Mouse (Mus musculus): ENCODE results near the gene Igf2bp3. TPM values are rescaled to one million over a fixed set of nuclear protein-coding genes. Genes with fewer than 3 reads are reported as not detected.

Gene Igf2bp3
- total and polyA plus RNA-seq, 3 experiments, result 18.4 to 35.6 (median 22.0) TPM

DNA sequence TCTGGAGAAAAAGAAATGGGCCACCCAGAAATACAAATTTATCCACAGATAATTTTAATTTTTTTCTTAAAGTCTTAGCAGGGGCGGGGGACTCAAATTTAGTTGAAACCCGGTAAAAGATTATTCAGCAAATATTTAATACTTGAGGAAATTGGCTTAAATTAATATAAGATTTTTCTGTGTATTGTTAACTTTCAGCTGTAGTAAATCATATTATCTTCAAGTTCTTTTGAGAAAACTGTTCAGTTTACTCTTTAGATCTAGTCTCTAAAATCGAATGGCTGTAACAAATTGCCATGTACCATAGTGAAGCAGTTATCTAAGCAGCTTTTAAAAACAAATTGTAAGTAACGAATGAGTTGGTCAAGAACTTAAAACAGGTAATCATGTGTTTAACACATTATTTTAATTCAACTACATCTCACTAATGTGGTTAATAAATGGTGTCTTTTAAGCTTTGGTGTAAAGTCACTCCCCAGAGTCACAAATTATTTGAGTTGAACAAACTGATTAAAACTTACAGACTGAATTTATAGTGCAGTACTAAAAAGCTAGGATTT lies 4.3 kb upstream of the Igf2bp3 start:
- Histone ChIP-seq H3K4me3 (replicated peaks in 1 of 3; ENCODE audit: low read depth in 2 of 3, low read length in 2 of 3, poor library complexity in 1 of 3) (peak overlapping the region in 2 of 3 experiments; percentile 52 to 64), H3K27me3 (replicated peaks) (peaks cover 7% of the 10 kb centered on the region), H3K9ac (ENCODE audit: insufficient read depth, low read depth) (peak overlapping the region; percentile 79; the same call in 1 of the 2 replicates), H3K9me3 (replicated peaks; ENCODE audit: low read length) (no peaks in the 10 kb centered on the region), H3K79me2 (replicated peaks; ENCODE audit: control insufficient read depth, extremely low read depth, insufficient read depth, poor library complexity, severe bottlenecking) (peaks cover 4% of the 10 kb centered on the region), H3K4me1 (ENCODE audit: control insufficient read depth in 1 of 2, insufficient read depth in 2 of 2) (no peaks in the 10 kb centered on the region), H3K36me3 (replicated peaks in 1 of 2; ENCODE audit: control insufficient read depth in 1 of 2, insufficient read depth in 1 of 2, low read length in 1 of 2) (no peaks in the 10 kb centered on the region), H3K27ac (ENCODE audit: insufficient read depth, low read depth) (no peak overlapping the region), H3K4me2 (ENCODE audit: insufficient read depth, low read depth, poor library complexity, severe bottlenecking) (no peak overlapping the region)
- in situ Hi-C loops (cut with MboI; ENCODE audit: low pct_ligation_motif_present, low pct_unique_long_range_greater_than_20kb, low sequenced_read_pairs), result no loop called here
- dilution Hi-C loops (cut with MboI; ENCODE audit: extremely low pct_ligation_motif_present, extremely low pct_unique_long_range_greater_than_20kb, low sequenced_read_pairs), result no loop called here
- DNase-seq (ENCODE audit: extremely low read depth), result no peak
- TF ChIP-seq SMC3 (IDR thresholded peaks at IDR 0.05; ENCODE audit: low read depth, low read length) (no peak), ZNF384 (IDR thresholded peaks at IDR 0.05; ENCODE audit: low read depth, low read length) (peak; percentile 6; the same call in 1 of the 2 replicates)

GRCm38 (mm10) chr6:49218275-49218802 lies 3.6 kb upstream of the Igf2bp3 start:
- Histone ChIP-seq H3K27me3 (replicated peaks) (peaks cover 7% of the 10 kb centered on the region), H3K4me3 (replicated peaks in 1 of 3; ENCODE audit: low read depth in 2 of 3, low read length in 2 of 3, poor library complexity in 1 of 3) (peak overlapping the region; percentile 52 to 64 (median 59)), H3K4me2 (ENCODE audit: insufficient read depth, low read depth, poor library complexity, severe bottlenecking) (peak overlapping the region; percentile 63), H3K4me1 (ENCODE audit: control insufficient read depth in 1 of 2, insufficient read depth in 2 of 2) (peaks cover 0 to 1% of the 10 kb centered on the region in 2 experiments; a peak in 2 of 4 replicates), H3K9me3 (replicated peaks; ENCODE audit: low read length) (no peaks in the 10 kb centered on the region), H3K36me3 (replicated peaks in 1 of 2; ENCODE audit: control insufficient read depth in 1 of 2, insufficient read depth in 1 of 2, low read length in 1 of 2) (no peaks in the 10 kb centered on the region), H3K9ac (ENCODE audit: insufficient read depth, low read depth) (peak overlapping the region; percentile 79), H3K27ac (ENCODE audit: insufficient read depth, low read depth) (no peak overlapping the region; the same call in 1 of the 2 replicates), H3K79me2 (replicated peaks; ENCODE audit: control insufficient read depth, extremely low read depth, insufficient read depth, poor library complexity, severe bottlenecking) (peaks cover 11% of the 10 kb centered on the region)
- peak; percentile 31 for TF ChIP-seq IRF4 (IDR thresholded peaks at IDR 0.05; ENCODE audit: low read depth, low read length)
- TF ChIP-seq EP300 (IDR thresholded peaks at IDR 0.05; ENCODE audit: low read length), result peak; percentile 36; the same call in 1 of the 2 replicates
- TF ChIP-seq E2F4 (IDR thresholded peaks at IDR 0.05; ENCODE audit: insufficient replicate concordance, low read depth, low read length), result 0 out of 2 replicates have a peak, but pooled peaks have one; percentile 21
- TF ChIP-seq ELF1 (IDR thresholded peaks at IDR 0.05; ENCODE audit: low read depth, low read length), result no peak
- TF ChIP-seq POLR2AphosphoS2 (IDR thresholded peaks at IDR 0.05; ENCODE audit: low read depth, low read length), result peak; percentile 81
- no peak; the same call in 1 of the 2 replicates for TF ChIP-seq JUND (conservative IDR thresholded peaks at IDR 0.05; ENCODE audit: low read depth, low read length)
- TF ChIP-seq CHD2 (IDR thresholded peaks at IDR 0.05; ENCODE audit: low read length), result no peak
- peak; percentile 75; the same call in 1 of the 2 replicates for TF ChIP-seq ZNF384 (IDR thresholded peaks at IDR 0.05; ENCODE audit: low read depth, low read length)
- peak; percentile 82 for TF ChIP-seq POLR2A (IDR thresholded peaks at IDR 0.05; ENCODE audit: low read depth, low read length)
- TF ChIP-seq MAX (IDR thresholded peaks at IDR 0.05; ENCODE audit: low read length), result peak; percentile 68; the same call in 1 of the 2 replicates
- TF ChIP-seq MAZ (IDR thresholded peaks at IDR 0.05; ENCODE audit: low read depth, low read length), result peak; percentile 83
- no peak; the same call in 1 of the 2 replicates for TF ChIP-seq ZMIZ1 (IDR thresholded peaks at IDR 0.05; ENCODE audit: low read depth, low read length)
- peak; percentile 6; the same call in 1 of the 2 replicates for TF ChIP-seq TBP (conservative IDR thresholded peaks at IDR 0.05; ENCODE audit: low read depth, low read length)
- no peak for TF ChIP-seq NRF1 (IDR thresholded peaks at IDR 0.05; ENCODE audit: low read depth, low read length)
- TF ChIP-seq TCF12 (IDR thresholded peaks at IDR 0.05; ENCODE audit: low read depth, low read length), result peak; percentile 32; the same call in 1 of the 2 replicates
- peak; percentile 64; the same call in 1 of the 2 replicates for TF ChIP-seq NELFE (IDR thresholded peaks at IDR 0.05; ENCODE audit: low read depth, low read length)
- TF ChIP-seq MYC (IDR thresholded peaks at IDR 0.05; ENCODE audit: low read depth, low read length), result peak; percentile 76; the same call in 1 of the 2 replicates
- peak; percentile 22; the same call in 1 of the 2 replicates for TF ChIP-seq MEF2A (IDR thresholded peaks at IDR 0.05; ENCODE audit: borderline replicate concordance, low read depth, low read length)
- TF ChIP-seq UBTF (IDR thresholded peaks at IDR 0.05; ENCODE audit: low read depth, low read length), result peak; percentile 20; the same call in 1 of the 2 replicates
- peak; percentile 96 for TF ChIP-seq MXI1 (IDR thresholded peaks at IDR 0.05; ENCODE audit: low read depth, low read length)
- no peak for TF ChIP-seq PAX5 (IDR thresholded peaks at IDR 0.05; ENCODE audit: low read length)
- no peak for TF ChIP-seq SMC3 (IDR thresholded peaks at IDR 0.05; ENCODE audit: low read depth, low read length)
- peak; percentile 96 for TF ChIP-seq CHD1 (IDR thresholded peaks at IDR 0.05; ENCODE audit: low read depth, low read length)
- TF ChIP-seq SIN3A (IDR thresholded peaks at IDR 0.05; ENCODE audit: low read length), result peak; percentile 83
- peak; percentile 52; the same call in 1 of the 2 replicates for TF ChIP-seq BHLHE40 (IDR thresholded peaks at IDR 0.05; ENCODE audit: low read depth, low read length)
- TF ChIP-seq USF2 (conservative IDR thresholded peaks at IDR 0.05; ENCODE audit: low read depth, low read length), result no peak
- TF ChIP-seq RCOR1 (conservative IDR thresholded peaks at IDR 0.05; ENCODE audit: low read depth, low read length), result peak; percentile 70; the same call in 1 of the 2 replicates
- dilution Hi-C loops (cut with MboI; ENCODE audit: extremely low pct_ligation_motif_present, extremely low pct_unique_long_range_greater_than_20kb, low sequenced_read_pairs) (no loop called here), in situ Hi-C loops (cut with MboI; ENCODE audit: low pct_ligation_motif_present, low pct_unique_long_range_greater_than_20kb, low sequenced_read_pairs) (no loop called here)
- peak; percentile 76 for DNase-seq (ENCODE audit: extremely low read depth)
